12 mouse cellular contexts compared by ENCODE assay signal in the genomic region with DNA sequence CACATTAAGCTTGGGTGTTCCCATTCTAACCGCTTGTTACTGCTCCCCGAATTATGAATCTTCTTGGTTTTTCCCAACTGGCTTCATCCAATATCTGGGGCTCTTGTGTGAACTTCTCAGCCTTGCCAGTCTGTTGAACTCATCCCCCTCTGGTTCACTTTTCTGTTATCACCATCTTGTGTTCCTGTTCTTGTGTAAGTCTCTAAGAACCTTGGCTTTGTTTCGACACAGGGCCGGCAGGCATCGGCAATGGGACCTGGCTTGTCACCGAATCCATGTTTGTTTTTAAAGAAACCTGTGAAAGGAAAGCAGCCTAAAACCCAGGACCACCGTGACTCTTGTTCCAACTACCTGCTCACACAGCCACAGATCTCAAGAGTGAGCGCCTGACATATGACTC.
"Had no signal": no experiment of that assay in that cellular context is flagged by ENCODE, and none has a peak within 500 bp of the region (broad histone marks: within the 10 kb centered on the region; RNA-seq: fewer than 3 reads in every experiment).

No protein-coding gene starts in this region.

- DNase-seq: left cerebral cortex, postnatal 4 days; liver; liver, embryonic 13.5 days; liver, postnatal 0 days; lung, adult 18-20 months; lung, adult 2 months; lung, embryonic 14.5 days; lung, postnatal 10 days; lung, postnatal 14 days; lung, postnatal 36 days; lung, postnatal 4 days; midbrain, embryonic 14.5 days had no signal
